Mouse (Mus musculus): Measurements from ENCODE around the gene Terf2ip.

The Terf2ip gene

DNA sequence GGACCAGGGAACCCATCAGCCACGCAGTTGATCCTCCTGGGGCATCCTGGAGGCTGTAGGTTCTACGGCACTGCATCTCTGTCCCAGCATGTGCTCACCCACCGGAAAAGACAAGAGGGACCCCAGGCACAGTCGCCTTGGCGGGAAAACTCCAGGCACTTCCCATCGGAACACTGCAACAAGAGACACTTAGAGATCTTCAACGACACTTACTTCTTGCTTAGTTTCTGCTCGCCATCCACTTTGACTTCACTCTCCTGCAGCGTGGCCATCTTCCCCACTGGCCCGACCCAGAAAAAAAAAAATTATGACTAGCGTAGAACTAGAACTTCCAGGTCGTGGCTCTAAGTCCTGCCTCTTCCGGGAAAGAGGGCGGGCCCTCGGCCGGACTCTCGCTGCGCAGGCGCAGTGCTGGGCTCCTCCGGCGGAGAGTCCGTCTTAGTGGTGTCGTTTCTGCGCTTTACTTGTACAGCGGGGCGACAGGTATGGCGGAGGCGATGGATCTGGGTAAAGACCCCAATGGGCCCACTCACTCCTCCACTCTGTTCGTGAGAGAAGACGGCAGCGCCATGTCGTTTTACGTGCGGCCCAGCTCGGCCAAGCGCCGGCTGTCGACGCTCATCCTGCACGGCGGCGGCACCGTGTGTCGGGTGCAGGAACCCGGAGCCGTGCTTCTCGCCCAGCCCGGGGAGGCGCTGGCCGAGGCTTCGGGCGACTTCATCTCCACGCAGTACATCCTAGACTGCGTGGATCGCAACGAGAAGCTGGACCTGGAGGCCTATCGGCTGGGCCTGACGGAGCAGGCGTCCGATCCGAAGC, at the start of gene Terf2ip, which contains the start of gene Kars:
Terf2ip (plus strand) TSS at position 402 of the 819 bp plus-strand sequence.
Kars (minus strand) TSS at position 327 of the 819 bp plus-strand sequence.
- DNase-seq (ENCODE audit: low spot score in 2 of 2), result peak; percentile 90 to 91

DNA sequence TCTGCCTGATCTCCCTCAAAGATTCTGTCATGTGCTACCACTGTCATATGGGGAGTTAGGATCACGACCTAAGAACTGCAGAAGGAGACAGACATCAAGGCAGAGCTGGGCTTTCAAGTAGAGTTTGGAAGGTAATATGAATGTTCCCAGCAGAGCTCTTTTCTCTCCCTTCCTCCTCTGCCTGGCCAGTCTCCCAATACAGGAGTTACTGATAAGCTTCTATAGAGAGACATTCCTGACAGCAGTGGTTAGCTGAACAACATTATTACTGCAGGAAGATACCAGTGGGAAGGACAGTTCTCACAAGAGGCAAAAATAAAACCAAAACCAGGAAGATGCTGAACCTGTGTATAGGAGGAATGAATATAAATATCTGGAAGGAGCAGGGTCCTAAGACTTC, 48.6 kb upstream of the Terf2ip start:
- DNase-seq (ENCODE audit: low spot score in 2 of 2), result no peak

DNA sequence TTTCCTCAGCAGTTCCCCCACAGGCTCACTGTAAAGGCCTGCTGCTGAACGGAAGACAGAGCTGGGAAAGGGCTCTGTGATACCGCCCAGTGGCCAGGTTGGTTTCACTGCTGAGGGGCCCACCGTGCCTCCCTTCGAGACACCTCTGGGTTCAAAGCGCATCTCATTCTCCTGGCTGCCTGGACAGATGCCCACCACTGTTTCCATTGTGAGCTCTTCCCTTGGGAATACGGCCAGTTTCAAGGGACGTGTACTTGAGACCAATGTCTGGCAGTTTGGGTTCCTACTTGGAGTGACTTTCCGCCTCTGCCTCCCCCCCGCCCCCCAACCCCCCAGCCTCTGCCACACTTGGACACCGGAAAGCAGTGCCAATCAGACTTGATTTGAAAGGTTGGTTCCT, 48.1 kb upstream of the Terf2ip start:
- DNase-seq (ENCODE audit: low spot score in 2 of 2), result no peak

DNA sequence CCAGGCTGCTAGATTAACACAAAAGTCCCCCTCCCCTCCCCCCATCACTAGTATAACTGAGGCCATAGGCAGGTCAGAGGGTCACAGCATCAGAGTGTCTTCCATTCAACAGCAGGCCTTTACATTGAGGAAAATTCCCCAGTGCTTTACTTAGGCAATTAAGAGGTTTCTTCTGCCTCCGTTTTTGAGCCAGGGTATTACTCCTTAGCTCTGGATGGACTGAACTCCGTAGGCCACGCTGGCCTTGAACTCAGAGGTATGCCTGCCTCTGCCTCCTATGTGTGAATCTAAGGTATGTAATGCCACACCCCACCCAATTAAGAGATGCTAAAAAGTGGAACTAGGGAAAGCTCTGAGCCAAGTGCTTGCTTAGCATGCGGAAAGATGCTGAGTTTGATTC, 47.7 kb upstream of the Terf2ip start:
- no peak for DNase-seq (ENCODE audit: low spot score in 2 of 2)

DNA sequence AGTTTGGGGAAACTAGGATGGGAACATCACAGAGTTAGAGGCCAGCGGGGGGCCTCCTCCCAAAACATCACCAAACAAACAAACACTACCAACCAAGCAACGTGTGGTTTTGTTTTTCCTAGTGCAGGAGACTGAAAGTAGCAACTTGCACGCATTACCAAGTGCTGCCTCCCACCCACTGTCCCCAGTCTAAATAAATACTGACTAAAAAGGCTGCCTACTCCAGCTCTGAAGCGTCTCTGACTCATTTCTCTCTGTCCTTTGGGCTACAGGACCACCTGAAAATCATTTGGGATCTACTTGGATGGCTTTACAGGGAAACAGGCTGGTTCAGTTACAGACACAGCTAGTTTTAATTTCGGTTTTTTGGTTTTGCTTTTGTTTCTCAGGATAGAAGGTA, 46.8 kb upstream of the Terf2ip start:
- DNase-seq (ENCODE audit: low spot score in 2 of 2), result no peak

DNA sequence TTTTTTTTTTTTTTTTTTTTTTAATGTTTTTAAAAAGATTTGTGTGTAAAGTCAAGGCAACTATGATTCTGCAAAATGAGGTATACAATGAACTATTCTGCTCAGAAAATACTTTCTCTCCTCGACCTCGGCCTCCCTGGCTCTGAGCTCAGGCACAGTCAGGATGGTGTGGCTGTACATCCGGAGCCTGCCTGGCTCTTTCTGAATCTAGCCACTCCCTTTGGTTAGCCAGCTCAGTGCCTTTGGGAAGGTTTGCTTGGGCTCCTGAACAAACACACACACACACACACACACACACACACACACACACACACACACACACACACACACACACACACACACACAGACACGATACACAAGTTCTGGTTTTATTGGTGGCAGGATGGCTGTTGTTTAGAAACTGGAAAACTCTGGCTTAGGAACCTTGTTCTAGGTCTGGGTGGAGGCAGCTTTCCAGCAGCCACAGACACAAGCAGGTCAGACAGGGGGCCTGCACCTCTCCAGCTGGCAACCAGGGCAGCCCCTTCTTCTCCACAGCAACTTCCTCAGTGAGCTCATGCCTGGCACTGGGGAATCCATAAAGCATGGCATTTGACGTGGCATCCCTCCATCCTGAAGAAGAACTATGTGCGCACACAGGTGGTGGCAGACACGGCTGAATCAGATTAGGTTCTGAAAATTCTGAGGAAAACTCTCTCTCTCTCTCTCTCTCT, 46.2 kb upstream of the Terf2ip start:
- DNase-seq (ENCODE audit: low spot score in 2 of 2), result no peak

DNA sequence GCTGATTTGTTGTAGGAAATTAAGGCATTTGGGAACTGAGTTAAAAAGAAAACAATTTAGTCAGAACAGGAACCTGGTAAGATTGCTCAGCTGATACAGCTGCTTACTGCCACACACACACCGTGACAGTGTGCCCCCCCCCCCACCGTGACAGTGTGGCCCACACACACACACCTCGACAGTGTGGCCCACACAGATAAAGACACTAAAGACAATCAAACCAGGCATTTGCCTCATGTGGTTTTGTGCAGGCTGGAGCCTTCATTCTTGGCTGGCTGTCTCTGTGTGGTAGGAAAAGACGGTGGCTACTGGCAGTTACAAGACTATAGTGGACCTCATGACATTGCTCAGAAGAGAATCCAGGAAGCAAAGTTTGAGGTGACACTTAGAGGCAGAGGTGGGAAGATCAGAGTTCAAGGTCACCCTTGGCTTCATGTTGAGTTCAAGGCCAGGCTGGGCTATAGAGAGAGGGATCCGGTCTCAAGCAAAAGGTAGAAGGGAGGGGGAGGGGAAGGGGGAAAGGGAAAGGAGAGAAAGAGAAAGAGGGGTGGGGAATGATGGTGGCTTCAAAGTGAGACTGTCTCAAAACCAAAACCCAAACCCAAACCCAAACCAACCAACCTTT, 43.8 kb upstream of the Terf2ip start:
- no peak for DNase-seq (ENCODE audit: low spot score in 2 of 2)

DNA sequence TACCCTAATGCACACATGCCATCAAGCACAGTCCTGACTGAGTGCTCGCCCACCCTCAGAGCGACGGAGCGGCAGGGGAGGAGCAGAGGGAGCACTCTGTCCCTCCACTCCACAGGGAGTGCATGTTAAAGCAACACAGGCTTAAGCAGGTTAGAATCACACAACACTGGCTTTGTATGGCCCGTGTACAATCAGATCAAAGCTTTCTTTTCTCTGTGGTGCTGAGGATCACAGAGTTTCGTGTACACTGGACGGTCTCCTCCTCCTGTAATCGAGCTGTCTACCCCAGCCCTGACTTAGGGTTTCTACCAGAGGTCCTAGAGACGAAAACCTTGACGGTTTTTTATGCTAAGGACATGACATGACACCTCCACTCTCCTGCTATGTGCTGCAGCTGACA, 42.7 kb upstream of the Terf2ip start:
- DNase-seq (ENCODE audit: low spot score in 2 of 2), result no peak

DNA sequence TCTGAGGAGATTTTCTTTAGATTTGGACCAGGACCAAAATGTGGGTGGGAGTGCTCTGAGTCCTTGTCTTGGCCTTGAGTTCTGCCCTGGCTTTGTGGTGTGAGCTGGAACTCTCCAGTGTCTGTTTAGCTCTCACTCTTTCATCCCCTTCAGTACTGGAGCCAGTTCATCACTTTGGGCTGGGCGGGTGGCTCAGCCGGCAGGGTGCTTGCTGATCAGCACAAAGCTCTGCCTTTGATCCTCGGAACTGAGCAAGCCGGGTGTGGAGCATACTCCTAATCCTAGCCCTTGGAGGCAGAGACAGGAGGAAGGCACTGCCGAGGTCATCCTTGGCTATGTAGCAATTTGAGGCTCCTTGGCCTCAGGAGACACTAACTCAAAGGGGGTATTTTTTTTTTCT, 42.2 kb upstream of the Terf2ip start:
- no peak for DNase-seq (ENCODE audit: low spot score in 2 of 2)

DNA sequence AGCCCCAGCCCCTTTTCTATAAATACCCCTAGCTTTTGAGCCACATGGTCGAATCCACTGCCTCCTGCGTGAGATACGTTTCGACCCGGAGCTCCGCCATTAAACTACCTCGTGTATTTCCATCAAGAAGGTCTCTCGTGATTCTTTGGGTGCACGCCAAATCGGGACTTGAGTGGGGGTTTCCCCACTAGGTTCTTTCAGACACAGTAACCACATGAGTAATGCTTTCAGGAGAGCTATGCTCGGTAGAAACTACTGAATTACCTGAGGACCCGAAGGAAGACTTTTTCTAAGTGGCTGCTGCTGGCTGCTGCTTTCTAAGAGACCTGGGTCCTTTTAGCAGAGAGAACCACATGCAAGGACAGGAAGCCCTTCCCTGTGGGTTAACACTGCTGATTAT, 37.1 kb upstream of the Terf2ip start:
- no peak for DNase-seq (ENCODE audit: low spot score in 2 of 2)

DNA sequence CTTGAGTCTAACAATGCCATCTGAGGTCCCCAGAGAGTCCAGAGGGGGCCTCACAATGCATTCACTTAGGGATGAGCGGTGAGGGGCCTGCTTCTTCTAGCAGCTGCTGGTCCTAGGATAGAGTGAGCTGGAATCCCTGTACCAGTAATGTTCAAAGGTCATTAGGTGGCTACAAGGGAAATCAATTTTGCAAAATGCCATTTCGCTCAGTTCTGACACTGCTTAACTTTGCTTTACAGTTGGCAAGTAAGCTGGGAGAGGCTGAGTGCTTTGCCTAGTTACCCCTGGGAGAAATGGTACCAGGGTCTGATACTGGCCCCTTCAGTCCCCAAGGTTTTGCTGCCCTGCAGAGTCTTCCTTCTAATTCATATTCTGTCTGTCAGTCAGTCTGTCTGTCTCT, 35.5 kb upstream of the Terf2ip start:
- DNase-seq (ENCODE audit: low spot score in 2 of 2), result no peak

DNA sequence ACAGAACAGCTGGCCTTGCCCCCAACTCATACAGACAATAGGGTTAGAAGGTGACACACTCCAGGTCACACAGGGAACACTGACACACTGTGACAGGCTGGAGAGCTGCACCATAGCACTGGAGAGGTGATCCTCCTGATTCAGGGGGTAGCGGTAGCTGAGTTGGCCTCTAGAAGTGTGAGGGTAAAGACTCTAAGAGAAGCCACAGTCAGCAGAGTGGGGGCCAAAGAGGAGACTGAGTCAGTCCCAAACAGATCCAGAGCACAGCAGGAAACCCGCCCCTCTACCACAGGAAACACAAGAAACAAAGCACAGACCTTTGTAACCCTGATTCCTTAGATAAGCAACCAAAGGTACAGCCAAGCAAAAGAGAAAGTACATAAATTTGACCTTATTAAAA, 34.9 kb upstream of the Terf2ip start:
- DNase-seq (ENCODE audit: low spot score in 2 of 2), result no peak

DNA sequence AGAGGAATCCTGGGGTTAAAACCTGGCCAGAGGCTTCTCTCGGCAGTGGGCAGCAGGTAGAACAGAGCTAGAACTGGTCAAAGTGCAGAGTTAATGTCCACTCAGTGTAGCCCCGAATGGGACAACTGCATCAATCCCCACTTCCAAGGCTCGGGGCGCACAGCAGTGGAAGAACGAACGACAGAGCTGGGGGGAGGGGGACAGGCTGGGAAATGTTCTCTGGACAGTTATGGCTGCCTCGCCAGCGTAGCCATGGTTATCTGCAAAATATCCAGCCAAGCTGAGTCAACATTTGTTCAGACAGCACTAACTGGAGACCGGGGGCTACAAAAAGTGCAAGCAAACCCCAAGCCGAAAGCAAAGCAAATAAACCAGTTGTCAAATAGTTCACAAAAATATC, 33.1 kb upstream of the Terf2ip start:
- DNase-seq (ENCODE audit: low spot score in 2 of 2), result no peak

DNA sequence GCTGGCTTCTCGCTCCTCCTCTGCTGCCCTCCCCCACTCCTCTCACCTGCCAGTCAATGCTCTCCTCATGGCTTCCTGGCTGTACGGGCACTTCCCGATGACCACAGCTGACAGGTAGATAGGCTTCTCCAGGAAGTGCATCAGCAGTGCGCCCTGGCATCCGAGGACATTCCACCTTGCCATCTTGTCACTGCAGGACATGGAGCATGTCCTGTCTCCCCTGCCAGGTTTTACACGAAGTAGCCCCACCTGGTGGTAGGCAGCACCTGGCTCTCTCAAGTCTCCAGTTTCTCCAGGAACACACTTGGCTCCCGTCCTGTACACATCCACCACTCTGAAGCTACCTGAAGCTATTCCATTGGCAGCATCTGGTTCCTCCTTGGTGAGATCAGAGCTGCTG, 29.1 kb upstream of the Terf2ip start:
- no peak for DNase-seq (ENCODE audit: low spot score in 2 of 2)

DNA sequence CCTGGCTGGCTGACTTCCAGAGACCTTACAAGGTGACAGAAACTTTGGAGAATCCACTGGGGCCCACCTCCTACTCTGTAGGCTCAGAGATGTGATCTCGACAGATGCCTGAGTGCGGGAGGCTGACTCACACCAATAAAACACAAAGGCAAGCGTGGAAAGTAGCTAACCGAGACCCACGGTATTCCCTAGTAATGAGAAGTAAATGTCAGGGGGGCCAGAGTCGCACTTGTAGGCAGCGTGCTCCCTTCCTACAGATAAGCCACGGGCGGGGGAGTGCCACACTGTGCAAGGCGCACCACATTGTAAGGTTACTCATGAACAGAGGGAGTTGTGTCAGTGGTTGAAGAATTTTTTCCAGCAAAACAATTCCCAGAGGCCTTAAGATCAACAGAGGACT, 26.7 kb upstream of the Terf2ip start:
- DNase-seq (ENCODE audit: low spot score in 2 of 2), result no peak

DNA sequence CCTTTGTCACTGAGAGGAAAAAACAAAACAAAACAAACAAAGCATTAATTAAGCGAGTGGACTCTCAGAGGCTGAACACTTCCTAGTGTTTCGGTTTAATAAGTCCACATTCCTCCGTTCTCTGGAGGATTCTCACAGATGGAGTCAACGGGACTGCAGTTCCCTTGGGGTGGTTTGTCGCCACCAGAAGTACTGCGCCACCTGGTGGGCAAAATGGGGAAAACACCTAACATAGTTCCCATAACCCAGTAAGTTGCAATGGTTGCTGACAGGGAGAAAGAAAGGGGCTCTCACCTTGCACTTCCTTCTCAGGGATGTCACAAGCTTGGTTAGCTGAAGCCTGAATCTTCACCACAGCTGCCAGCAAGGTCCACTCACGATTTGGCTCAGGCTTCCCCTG, 21.3 kb upstream of the Terf2ip start:
- DNase-seq (ENCODE audit: low spot score in 2 of 2), result peak; percentile 53 to 80

DNA sequence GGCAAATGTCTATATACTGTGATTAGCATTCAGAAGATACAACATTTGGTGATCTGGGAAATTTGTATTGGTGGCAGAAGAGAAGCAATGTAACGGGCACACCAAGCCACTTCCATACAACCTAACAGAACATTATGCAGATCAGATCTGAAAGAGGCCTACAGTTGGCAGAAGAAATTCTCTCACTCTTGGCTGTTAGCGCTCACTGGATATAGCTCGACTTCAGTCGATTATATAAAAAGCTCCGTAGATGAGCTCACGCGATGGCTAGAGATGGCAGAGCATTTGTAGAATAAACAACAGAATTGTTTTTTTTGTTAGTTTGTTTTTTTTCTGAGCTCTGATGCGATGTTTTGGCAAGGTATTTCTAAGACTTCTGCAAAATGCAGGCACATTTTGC, 19.9 kb upstream of the Terf2ip start:
- DNase-seq (ENCODE audit: low spot score in 2 of 2), result no peak

DNA sequence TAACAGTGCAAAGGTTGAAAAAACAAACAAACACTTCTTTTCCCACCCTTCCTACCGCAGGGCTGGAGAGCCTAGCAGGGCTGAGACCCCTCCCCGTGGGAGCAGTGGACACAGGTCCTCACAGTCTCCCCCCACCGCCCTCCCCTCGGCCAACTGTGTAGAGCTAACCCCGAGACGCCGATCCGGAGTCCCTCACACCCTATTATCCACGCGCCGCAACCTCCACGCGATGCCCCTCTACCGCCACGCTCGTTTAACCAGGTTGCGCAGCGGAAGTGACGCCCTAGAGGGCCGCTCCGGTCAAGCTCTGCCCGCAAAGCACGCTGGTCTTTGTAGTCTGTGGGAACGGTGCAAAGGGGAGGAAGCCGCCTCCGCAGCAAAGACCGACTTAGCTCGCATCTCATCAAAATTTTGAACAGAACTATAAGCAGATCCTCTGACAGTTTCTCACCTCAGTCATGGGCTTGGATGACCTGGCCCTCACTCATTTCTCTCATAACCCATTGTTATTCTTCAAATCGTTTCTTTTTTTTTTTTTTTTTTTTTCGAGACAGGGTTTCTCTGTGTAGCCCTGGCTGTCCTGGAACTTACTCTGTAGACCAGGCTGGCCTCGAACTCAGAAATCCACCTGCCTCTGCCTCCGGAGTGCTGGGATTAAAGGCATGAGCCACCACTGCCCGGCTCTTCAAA, 19.0 kb upstream of the Terf2ip start, which contains the start of gene Adat1:
Adat1 (minus strand) TSS at position 290 of the 690 bp plus-strand sequence.
- DNase-seq (ENCODE audit: low spot score in 2 of 2), result peak; percentile 71 to 83

DNA sequence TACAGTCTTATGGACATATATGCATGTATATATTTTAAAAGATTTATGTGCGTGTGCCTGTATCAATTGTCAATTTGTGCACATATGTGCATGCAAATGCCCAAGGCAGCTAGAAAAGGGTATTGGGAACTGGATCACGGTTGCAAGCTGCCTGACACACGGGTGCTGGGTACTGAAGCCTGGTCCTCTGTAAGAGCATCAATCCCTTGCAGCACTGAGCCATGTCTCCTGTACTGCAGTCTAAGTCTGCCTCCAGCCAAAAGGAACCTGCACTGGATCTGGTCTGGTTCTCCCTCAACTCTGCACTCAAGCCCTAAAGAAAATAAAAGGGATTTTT, 18.5 kb upstream of the Terf2ip start:
- DNase-seq (ENCODE audit: low spot score in 2 of 2), result no peak

DNA sequence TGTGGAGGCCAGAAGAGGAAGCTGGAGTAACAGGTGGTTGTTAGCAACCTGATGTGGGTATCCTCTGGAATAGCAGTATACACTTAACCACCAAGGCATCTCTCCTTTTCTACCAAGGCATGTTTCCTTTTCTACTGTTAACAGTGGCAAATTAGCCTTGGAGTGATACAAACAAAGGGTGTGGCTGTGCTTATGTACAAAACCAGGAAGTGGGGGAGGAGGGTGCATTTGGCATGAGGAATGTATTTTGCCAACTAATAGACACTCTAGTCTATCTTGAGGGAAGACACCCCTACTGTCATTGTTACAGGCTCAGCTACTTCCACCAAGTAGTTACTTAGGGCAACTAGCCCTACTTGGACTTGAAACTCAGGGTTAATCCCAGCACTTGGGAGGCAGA, 6.4 kb upstream of the Terf2ip start:
- DNase-seq (ENCODE audit: low spot score in 2 of 2), result no peak

DNA sequence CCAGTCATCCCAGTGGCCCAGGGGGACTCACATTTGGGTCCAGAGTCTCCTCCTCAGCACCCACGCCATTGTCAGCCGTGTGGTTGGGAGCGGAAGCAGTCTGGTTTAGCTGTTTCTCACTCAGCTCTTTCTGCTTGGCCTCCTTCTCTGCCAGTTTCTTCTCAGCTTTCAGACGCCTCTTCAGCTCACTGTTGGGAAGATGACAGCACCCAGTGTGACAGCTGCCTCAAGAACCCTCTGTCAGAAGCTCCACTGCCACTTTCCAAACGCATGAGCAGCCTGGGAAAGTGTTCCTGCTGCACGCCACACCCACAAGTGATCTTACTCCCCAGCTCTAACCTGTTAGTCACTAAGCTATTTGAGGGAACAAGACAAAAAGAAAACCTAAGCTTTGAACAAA, 5.6 kb upstream of the Terf2ip start:
- no peak for DNase-seq (ENCODE audit: low spot score in 2 of 2)

DNA sequence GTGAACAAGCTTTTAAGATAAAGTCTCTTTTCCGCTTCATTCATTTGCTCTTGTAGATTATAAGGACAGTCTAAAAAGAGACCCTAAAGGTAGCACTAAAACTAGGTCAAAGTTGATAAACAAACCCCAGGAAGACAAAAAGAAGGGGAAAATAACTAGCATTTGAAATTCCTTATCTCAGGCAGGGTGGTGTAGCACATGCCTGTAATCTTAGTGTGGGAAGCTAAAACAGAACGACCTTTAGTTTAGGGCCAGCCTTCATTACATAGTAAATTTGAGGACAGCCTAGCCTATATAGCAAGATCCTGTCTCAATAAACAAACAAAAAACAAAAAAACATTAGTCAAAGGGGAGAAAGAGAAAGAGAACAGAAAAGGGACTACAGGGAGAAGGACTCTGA, 3.5 kb upstream of the Terf2ip start:
- DNase-seq (ENCODE audit: low spot score in 2 of 2), result no peak

Measured in urinary bladder, postnatal 4 days (tissue).